Mouse (Mus musculus) olfactory bulb, adult 2 months (tissue): ENCODE results near the gene S100a8.

ENCODE experiments used
- CTCF ChIP-seq: fragments of 200-500 bp; IDR thresholded peaks from 2 replicates; pipeline ENCODE4 v1.5.1; 2012; ENCODE audit warnings: low read depth, mild to moderate bottlenecking, low read length, moderate library complexity; ENCODE audit not compliant: insufficient read depth
- POLR2A ChIP-seq: fragments of 200-500 bp; IDR thresholded peaks from 2 replicates; pipeline ENCODE4 v1.6.1; 2012; ENCODE audit warnings: mild to moderate bottlenecking, low read depth, low read length, moderate library complexity; ENCODE audit not compliant: insufficient read depth

- TF ChIP-seq POLR2A (no peak), CTCF (no peak)
Observed at GRCm38 (mm10) chr3:90664219-90664618, 4.6 kb upstream of the S100a8 start.
